Mouse (Mus musculus) hindbrain, embryonic 12.5 days (tissue): ENCODE data around the gene Ncoa7. TPM values are rescaled to one million over a fixed set of nuclear protein-coding genes. Genes with fewer than 3 reads are reported as not detected.
"Not testable (repeated sequence)": the region's sequence is repeated elsewhere in the genome, so short reads cannot be mapped to it uniquely, and the experiment has no call there.

ENCODE experiments used
- ATAC-seq: fragments of 200-750 bp; cut with Nextera tagmentation; 2 replicates; pipeline ENCODE4 v1.8.0; 2017; ENCODE audit warnings: moderate TSS enrichment; ENCODE audit not compliant: low FRiP score
- H3K27ac ChIP-seq: fragments of 300-500 bp; sonication (generic); 2 replicates; pipeline ENCODE4 v1.5.1; 2016; ENCODE audit warnings: mild to moderate bottlenecking
- H3K27me3 ChIP-seq: fragments of 300-500 bp; sonication (generic); 2 replicates; pipeline ENCODE4 v1.6.1; 2016; ENCODE audit warnings: mild to moderate bottlenecking
- H3K36me3 ChIP-seq: fragments of 300-500 bp; sonication (generic); 2 replicates; pipeline ENCODE4 v1.6.1; 2016; ENCODE audit warnings: mild to moderate bottlenecking
- H3K4me1 ChIP-seq: fragments of 300-500 bp; sonication (generic); 2 replicates; pipeline ENCODE4 v1.6.1; 2016
- H3K4me2 ChIP-seq: fragments of 300-500 bp; sonication (generic); replicated peaks from 2 replicates; pipeline ENCODE4 v1.6.1; 2016; ENCODE audit warnings: mild to moderate bottlenecking
- H3K4me3 ChIP-seq: fragments of 300-500 bp; sonication (generic); 2 replicates; pipeline ENCODE4 v1.5.1; 2016; ENCODE audit warnings: mild to moderate bottlenecking
- H3K9ac ChIP-seq: fragments of 300-500 bp; sonication (generic); 2 replicates; pipeline ENCODE4 v1.6.1; 2016; ENCODE audit warnings: mild to moderate bottlenecking, moderate library complexity
- H3K9me3 ChIP-seq: fragments of 300-500 bp; sonication (generic); replicated peaks from 2 replicates; pipeline ENCODE4 v1.6.1; 2016; ENCODE audit warnings: mild to moderate bottlenecking
- WGBS: fragments of 180-500 bp; shearing (Covaris S2); methylation state at CpG from one replicate; pipeline ENCODE4 v1.1.7; 2016; 5-methylcytosine and 5-hydroxymethylcytosine counted together
- polyA plus RNA-seq: library from polyadenylated mRNA; unstranded; fragments of >200 nt; fragmentation: Nextera tagmentation; extraction: Ambion mirVana; gene quantifications from 2 replicates; pipeline ENCODE4 v1.2.1, GENCODE M21; 2016

Gene Ncoa7
- polyA plus RNA-seq, 1 experiment from 2014 or later = 8.6 TPM

- H3K27me3 ChIP-seq = no peaks in the 10 kb centered on the region
- no peak overlapping the region for H3K4me3 ChIP-seq
- no peak for ATAC-seq
- H3K27ac ChIP-seq = no peak overlapping the region
- WGBS = 96% methylated on average over 2 of the region's 2 CpGs
- H3K36me3 ChIP-seq = no peaks in the 10 kb centered on the region
- no peak overlapping the region for H3K4me2 ChIP-seq
- no peaks in the 10 kb centered on the region for H3K4me1 ChIP-seq
- H3K9ac ChIP-seq = no peak overlapping the region
- no peaks in the 10 kb centered on the region for H3K9me3 ChIP-seq
Measured at GRCm38 (mm10) chr10:30679756-30680155, 123.4 kb downstream of the Ncoa7 start.

- no peak for ATAC-seq
- Histone ChIP-seq H3K27me3 (no peaks in the 10 kb centered on the region), H3K36me3 (no peaks in the 10 kb centered on the region), H3K27ac (no peak overlapping the region), H3K4me1 (no peaks in the 10 kb centered on the region), H3K9ac (no peak overlapping the region), H3K4me2 (no peak overlapping the region), H3K4me3 (no peak overlapping the region), H3K9me3 (no peaks in the 10 kb centered on the region)
- WGBS = 77% methylated on average over 2 of the region's 2 CpGs
Measured at GRCm38 (mm10) chr10:30678051-30678450, 125.1 kb downstream of the Ncoa7 start.

- H3K4me3 ChIP-seq = no peak overlapping the region
- WGBS = 95% methylated on average over 3 of the region's 3 CpGs
- no peak overlapping the region for H3K27ac ChIP-seq
- no peaks in the 10 kb centered on the region for H3K27me3 ChIP-seq
- no peaks in the 10 kb centered on the region for H3K9me3 ChIP-seq
- no peak for ATAC-seq
- H3K4me2 ChIP-seq = no peak overlapping the region
- H3K4me1 ChIP-seq = no peaks in the 10 kb centered on the region
- H3K9ac ChIP-seq = no peak overlapping the region
- 0 out of 2 replicates have a peak, but pooled peaks cover 3% of the 10 kb centered on the region for H3K36me3 ChIP-seq
Measured at GRCm38 (mm10) chr10:30674825-30675224, 128.3 kb downstream of the Ncoa7 start.

GRCm38 (mm10) chr10:30666580-30666979, 136.5 kb downstream of the Ncoa7 start:
- Histone ChIP-seq H3K27ac (no peak overlapping the region), H3K9ac (no peak overlapping the region), H3K27me3 (no peaks in the 10 kb centered on the region), H3K4me1 (no peaks in the 10 kb centered on the region), H3K4me2 (no peak overlapping the region), H3K36me3 (no peaks in the 10 kb centered on the region), H3K4me3 (no peak overlapping the region), H3K9me3 (no peaks in the 10 kb centered on the region)
- no peak for ATAC-seq
- WGBS = 91% methylated on average over 2 of the region's 2 CpGs

- Histone ChIP-seq H3K36me3 (no peaks in the 10 kb centered on the region), H3K4me2 (no peak overlapping the region), H3K4me1 (no peaks in the 10 kb centered on the region), H3K27ac (no peak overlapping the region), H3K9me3 (no peaks in the 10 kb centered on the region), H3K27me3 (no peaks in the 10 kb centered on the region), H3K4me3 (no peak overlapping the region), H3K9ac (no peak overlapping the region)
- no peak for ATAC-seq
- WGBS = 97% methylated on average over 6 of the region's 6 CpGs
Measured at GRCm38 (mm10) chr10:30660564-30661328, 142.4 kb downstream of the Ncoa7 start.

- no peaks in the 10 kb centered on the region for H3K27me3 ChIP-seq
- H3K4me1 ChIP-seq = no peaks in the 10 kb centered on the region
- no peak overlapping the region for H3K9ac ChIP-seq
- H3K4me2 ChIP-seq = peak overlapping the region; percentile 39
- no peaks in the 10 kb centered on the region for H3K9me3 ChIP-seq
- WGBS = 17% methylated on average over 5 of the region's 5 CpGs
- no peak overlapping the region for H3K27ac ChIP-seq
- H3K4me3 ChIP-seq = no peak overlapping the region
- ATAC-seq = no peak
- H3K36me3 ChIP-seq = 0 out of 2 replicates have a peak, but pooled peaks cover 7% of the 10 kb centered on the region
Measured at GRCm38 (mm10) chr10:30655655-30656054, 147.5 kb downstream of the Ncoa7 start.

GRCm38 (mm10) chr10:30647681-30648080, 155.4 kb downstream of the Ncoa7 start:
- no peaks in the 10 kb centered on the region for H3K27me3 ChIP-seq
- H3K27ac ChIP-seq = no peak overlapping the region
- no peaks in the 10 kb centered on the region for H3K9me3 ChIP-seq
- ATAC-seq = no peak
- no peaks in the 10 kb centered on the region for H3K4me1 ChIP-seq
- 43% methylated on average over 2 of the region's 2 CpGs for WGBS
- 0 out of 2 replicates have a peak, but pooled peaks cover 3% of the 10 kb centered on the region for H3K36me3 ChIP-seq
- no peak overlapping the region for H3K4me2 ChIP-seq
- no peak overlapping the region for H3K4me3 ChIP-seq
- no peak overlapping the region for H3K9ac ChIP-seq

- H3K9me3 ChIP-seq = no peaks in the 10 kb centered on the region
- H3K4me2 ChIP-seq = no peak overlapping the region
- no peak overlapping the region for H3K27ac ChIP-seq
- no peak overlapping the region for H3K9ac ChIP-seq
- no peaks in the 10 kb centered on the region for H3K36me3 ChIP-seq
- H3K4me3 ChIP-seq = no peak overlapping the region
- no peaks in the 10 kb centered on the region for H3K4me1 ChIP-seq
- no peak for ATAC-seq
- 78% methylated on average over 3 of the region's 3 CpGs for WGBS
- H3K27me3 ChIP-seq = no peaks in the 10 kb centered on the region
Measured at GRCm38 (mm10) chr10:30638216-30638615, 164.9 kb downstream of the Ncoa7 start.

GRCm38 (mm10) chr10:30636474-30637154, 166.5 kb downstream of the Ncoa7 start:
- 92% methylated on average over 1 of the region's 1 CpGs for WGBS
- H3K4me2 ChIP-seq, ATAC-seq, H3K4me1 ChIP-seq, H3K27me3 ChIP-seq, H3K4me3 ChIP-seq, H3K9ac ChIP-seq, H3K9me3 ChIP-seq, H3K36me3 ChIP-seq, H3K27ac ChIP-seq: not testable (repeated sequence)

GRCm38 (mm10) chr10:30632718-30633117, 170.4 kb downstream of the Ncoa7 start:
- Histone ChIP-seq H3K27me3 (no peaks in the 10 kb centered on the region), H3K4me3 (no peak overlapping the region), H3K9ac (no peak overlapping the region), H3K4me1 (no peaks in the 10 kb centered on the region), H3K9me3 (no peaks in the 10 kb centered on the region), H3K36me3 (no peaks in the 10 kb centered on the region), H3K4me2 (no peak overlapping the region), H3K27ac (no peak overlapping the region)
- WGBS = 95% methylated on average over 1 of the region's 1 CpGs
- ATAC-seq = no peak

- Histone ChIP-seq H3K36me3 (no peaks in the 10 kb centered on the region), H3K27ac (no peak overlapping the region), H3K9ac (no peak overlapping the region), H3K27me3 (no peaks in the 10 kb centered on the region), H3K9me3 (no peaks in the 10 kb centered on the region), H3K4me3 (no peak overlapping the region), H3K4me2 (no peak overlapping the region), H3K4me1 (no peaks in the 10 kb centered on the region)
- ATAC-seq = no peak
Measured at GRCm38 (mm10) chr10:30629977-30630376, 173.1 kb downstream of the Ncoa7 start.

GRCm38 (mm10) chr10:30629513-30629912, 173.6 kb downstream of the Ncoa7 start, which contains the start of gene Hint3:
Gene Hint3 (minus strand): TSS chr10:30629632.
- 86% methylated on average over 3 of the region's 3 CpGs for WGBS
- Histone ChIP-seq H3K9ac (no peak within 1 kb of the TSS), H3K4me3 (no peak within 1 kb of the TSS), H3K9me3 (no peaks in the 10 kb centered on the region), H3K27ac (no peak within 1 kb of the TSS), H3K36me3 (no peaks in the 10 kb centered on the region), H3K4me2 (no peak within 1 kb of the TSS), H3K4me1 (no peaks in the 10 kb centered on the region), H3K27me3 (no peaks in the 10 kb centered on the region)
- no peak for ATAC-seq

- H3K4me2 ChIP-seq, H3K9ac ChIP-seq, H3K4me3 ChIP-seq, H3K9me3 ChIP-seq, ATAC-seq, H3K4me1 ChIP-seq, H3K27me3 ChIP-seq, H3K27ac ChIP-seq, H3K36me3 ChIP-seq: not testable (repeated sequence)
- WGBS = 91% methylated on average over 11 of the region's 11 CpGs
Measured at GRCm38 (mm10) chr10:30628444-30628843, 174.7 kb downstream of the Ncoa7 start.
